ENCODE assay signal across 28 mouse cellular contexts in genomic region chr10:117670791-117671190, GRCm38 (mm10).
"Had no signal": no experiment of that assay in that cellular context is flagged by ENCODE, and none has a peak within 500 bp of the region (broad histone marks: within the 10 kb centered on the region; RNA-seq: fewer than 3 reads in every experiment).

No protein-coding gene starts in this region.

- H3K27ac ChIP-seq: gastrocnemius, adult 2 months; heart, embryonic 10.5 days; hindbrain, embryonic 10.5 days; hindbrain, embryonic 12.5 days; hindbrain, embryonic 14.5 days; kidney, embryonic 15.5 days; kidney, postnatal 0 days; left cerebral cortex, adult 2 months; liver, embryonic 13.5 days; liver, embryonic 15.5 days had no signal

- H3K4me3 ChIP-seq: gastrocnemius, adult 2 months; heart, embryonic 10.5 days; heart, embryonic 12.5 days; hindbrain, embryonic 10.5 days; hindbrain, embryonic 12.5 days; kidney, embryonic 15.5 days; left cerebral cortex, adult 2 months; liver, embryonic 13.5 days; liver, embryonic 15.5 days had no signal

- H3K36me3 ChIP-seq: heart, embryonic 10.5 days; heart, embryonic 12.5 days; hindbrain, embryonic 10.5 days; hindbrain, embryonic 12.5 days; liver, embryonic 13.5 days; liver, embryonic 15.5 days had no signal

- DNase-seq: gastrocnemius, adult 2 months; gastrocnemius, postnatal 10 days; gastrocnemius, postnatal 25 days; heart, adult 18-20 months; heart, postnatal 10 days; heart, postnatal 4 days; kidney, adult 2 months; kidney, adult 9 months; kidney, postnatal 14 days; kidney, postnatal 36 days; layer of hippocampus, adult 9-11 months; layer of hippocampus, postnatal 36 days; liver; liver, embryonic 13.5 days; liver, postnatal 0 days had no signal

- H3K4me1 ChIP-seq: heart, embryonic 10.5 days; liver, embryonic 15.5 days had no signal

- H3K4me2 ChIP-seq: heart, embryonic 12.5 days; hindbrain, embryonic 12.5 days; hindbrain, embryonic 14.5 days; kidney, embryonic 15.5 days; liver, embryonic 11.5 days; liver, embryonic 13.5 days; liver, embryonic 15.5 days had no signal

- H3K9ac ChIP-seq: heart, embryonic 12.5 days; hindbrain, embryonic 12.5 days; hindbrain, embryonic 14.5 days; kidney, embryonic 15.5 days; liver, embryonic 13.5 days; liver, embryonic 15.5 days; liver, postnatal 0 days had no signal

- ATAC-seq: hindbrain, embryonic 16.5 days; inflammation-experienced regulatory T-cells, adult 6 months; intestine, embryonic 16.5 days; liver, postnatal 0 days had no signal

- H3K9me3 ChIP-seq: heart, embryonic 10.5 days; heart, embryonic 12.5 days; hindbrain, embryonic 10.5 days; hindbrain, embryonic 12.5 days; kidney, embryonic 15.5 days; liver, embryonic 13.5 days; liver, embryonic 15.5 days had no signal

- H3K27me3 ChIP-seq: hindbrain, embryonic 12.5 days; kidney, embryonic 15.5 days; liver, embryonic 13.5 days had no signal
